Mouse (Mus musculus) ovary, postnatal 36 days (tissue): ENCODE measurements around the gene Inip.
A peak's percentile ranks its signal among the peaks of the same experiment; 100 is the strongest.

Experiments
- DNase-seq: peaks from one replicate; pipeline ENCODE4 v3.0.0; 2022; ENCODE audit warnings: low spot score, mixed read lengths

The Inip gene

GRCm38 (mm10) chr4:59772171-59772879 lies 29.1 kb downstream of the Inip start:
- DNase-seq, result no peak

DNA sequence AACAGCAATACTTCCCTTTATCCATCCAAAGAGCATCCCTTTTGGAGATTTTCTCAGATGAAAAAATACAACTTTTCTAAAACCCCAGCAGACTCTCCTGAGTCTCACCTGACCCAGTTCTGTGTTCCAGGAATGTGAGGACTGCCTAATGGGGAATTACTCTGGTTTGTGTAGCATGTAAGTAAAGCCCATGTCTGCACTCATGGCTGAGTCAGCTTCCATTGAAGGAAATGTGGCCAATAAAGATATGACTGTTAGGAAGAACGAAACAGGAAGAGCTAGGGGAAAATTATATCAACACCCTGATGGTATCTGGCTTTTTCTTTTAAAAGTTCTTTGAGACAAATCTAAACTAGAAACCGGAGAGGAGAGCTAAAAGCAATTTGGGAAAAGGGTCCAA lies 33.7 kb downstream of the Inip start:
- no peak for DNase-seq

GRCm38 (mm10) chr4:59765385-59766005 lies 35.9 kb downstream of the Inip start:
- no peak for DNase-seq

DNA sequence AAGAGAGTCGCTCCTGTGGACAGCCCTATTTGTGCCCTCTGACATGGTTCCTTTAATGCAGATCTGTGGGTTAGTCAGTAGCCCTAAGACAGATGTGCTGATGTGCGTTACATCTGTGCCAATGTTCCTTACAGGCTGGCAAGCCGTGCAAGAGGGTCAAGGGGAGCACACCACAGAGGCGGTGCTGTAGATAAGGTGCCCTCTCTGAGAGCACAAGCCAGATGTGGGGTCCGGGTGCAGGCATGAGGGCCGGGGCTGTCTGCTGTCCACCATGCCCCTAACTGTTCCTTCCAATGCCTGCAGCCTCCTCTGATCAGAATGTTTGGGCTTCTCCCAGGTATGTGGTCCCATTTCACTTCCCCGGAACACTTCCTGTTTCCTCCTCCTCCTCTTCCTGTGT lies 36.4 kb downstream of the Inip start:
- no peak for DNase-seq

- DNase-seq, result no peak
These were observed 40.0 kb downstream of the Inip start for GRCm38 (mm10) chr4:59761365-59761729.

DNA sequence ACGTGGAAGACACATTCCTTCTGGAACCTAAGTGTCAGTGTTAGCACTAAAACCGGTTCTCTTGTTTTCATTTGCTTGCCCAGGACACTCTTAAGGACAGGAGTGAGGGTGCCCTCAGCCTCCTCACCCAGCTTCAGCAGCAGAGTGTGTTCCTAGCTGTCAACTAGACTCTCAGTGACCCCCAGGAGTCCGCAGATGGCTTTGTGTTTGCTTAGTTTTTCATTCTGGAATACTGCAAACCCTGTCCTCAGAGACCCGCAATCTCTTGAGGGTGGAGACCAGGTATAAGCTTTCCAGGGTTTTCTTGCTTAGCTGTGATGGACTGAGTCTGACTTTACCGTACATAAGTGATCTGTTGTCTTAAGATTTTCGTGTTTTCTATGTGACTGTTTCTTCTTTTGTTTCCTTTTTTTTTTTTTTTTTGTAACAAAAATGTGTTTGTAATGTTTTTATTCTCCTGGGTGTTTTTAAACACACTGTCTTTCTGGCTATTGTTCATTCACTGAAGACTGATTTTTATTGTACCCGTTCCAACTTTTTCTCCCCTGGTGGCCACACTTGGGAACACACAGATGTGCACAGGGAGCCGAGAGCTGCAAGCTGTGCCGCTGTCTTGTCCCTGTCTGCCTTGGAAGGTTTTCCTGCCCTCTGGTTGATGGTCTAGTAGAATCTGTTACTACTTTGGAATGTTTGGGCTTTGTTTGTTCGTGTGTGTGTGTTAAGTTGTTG lies 40.6 kb downstream of the Inip start:
- DNase-seq, result peak; percentile 34

DNA sequence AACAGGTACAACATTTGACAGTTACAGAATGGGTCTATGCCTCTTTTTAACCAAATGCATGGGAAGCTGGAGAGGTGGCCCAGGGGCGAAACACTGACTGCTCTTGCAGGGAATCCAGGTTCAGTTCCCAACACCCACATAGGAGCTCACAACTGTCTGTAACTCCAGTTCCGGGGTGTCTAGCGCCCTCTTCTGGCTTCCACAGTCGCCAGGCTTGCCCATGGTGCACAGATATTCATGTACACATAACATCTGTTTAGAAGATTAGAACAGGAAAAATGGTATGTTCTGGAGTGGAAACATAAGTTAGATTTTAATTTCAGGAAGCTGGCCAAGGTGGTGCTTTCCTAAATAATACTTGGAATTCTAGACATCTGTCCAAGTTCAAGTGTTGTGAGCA lies 41.4 kb downstream of the Inip start:
- no peak for DNase-seq

DNA sequence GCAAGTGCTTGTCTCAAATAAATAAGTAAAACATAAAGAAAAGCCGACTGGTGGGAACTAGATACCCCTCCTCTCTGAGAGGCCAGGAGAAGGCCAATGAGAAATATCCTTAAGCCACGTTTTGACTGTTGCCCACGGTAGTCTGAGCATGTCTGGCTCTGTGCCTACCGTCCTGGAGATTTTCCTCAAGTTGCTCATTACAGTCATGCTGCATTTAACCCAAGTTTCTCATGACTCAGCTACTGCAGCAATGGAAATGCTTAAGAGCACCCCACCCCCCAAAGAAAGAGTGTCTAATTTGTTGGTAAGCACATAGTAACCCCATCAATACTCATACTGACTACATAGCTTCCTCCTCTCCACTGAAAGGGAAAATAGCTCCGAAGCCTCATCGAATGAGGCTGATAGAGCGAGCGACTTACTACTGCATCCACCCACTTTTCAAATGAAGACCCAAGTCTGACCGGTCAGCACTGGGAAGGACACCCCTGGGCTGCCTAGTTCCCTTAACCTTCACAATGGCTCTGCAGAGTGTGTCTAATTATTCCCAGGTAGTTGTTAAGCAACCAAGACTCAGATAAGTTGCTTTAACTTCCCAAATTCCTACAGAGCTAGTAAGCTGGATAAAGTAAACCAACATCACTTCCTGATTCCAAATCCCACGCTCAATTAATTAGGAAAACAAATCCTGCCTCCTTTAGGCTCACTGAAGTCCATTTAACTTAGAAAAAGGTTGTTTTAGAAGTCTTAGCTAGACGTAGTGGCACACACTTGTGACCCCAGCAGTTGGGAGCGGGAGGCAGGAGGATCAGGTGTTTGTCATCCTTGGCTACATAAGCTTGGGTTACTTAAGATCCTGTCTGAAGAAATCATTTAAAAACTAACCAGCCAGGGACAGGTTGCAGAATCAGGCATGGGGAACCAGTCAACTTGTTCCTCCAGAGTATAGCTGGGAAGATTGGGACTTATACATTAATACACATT lies 43.6 kb downstream of the Inip start:
- no peak for DNase-seq

DNA sequence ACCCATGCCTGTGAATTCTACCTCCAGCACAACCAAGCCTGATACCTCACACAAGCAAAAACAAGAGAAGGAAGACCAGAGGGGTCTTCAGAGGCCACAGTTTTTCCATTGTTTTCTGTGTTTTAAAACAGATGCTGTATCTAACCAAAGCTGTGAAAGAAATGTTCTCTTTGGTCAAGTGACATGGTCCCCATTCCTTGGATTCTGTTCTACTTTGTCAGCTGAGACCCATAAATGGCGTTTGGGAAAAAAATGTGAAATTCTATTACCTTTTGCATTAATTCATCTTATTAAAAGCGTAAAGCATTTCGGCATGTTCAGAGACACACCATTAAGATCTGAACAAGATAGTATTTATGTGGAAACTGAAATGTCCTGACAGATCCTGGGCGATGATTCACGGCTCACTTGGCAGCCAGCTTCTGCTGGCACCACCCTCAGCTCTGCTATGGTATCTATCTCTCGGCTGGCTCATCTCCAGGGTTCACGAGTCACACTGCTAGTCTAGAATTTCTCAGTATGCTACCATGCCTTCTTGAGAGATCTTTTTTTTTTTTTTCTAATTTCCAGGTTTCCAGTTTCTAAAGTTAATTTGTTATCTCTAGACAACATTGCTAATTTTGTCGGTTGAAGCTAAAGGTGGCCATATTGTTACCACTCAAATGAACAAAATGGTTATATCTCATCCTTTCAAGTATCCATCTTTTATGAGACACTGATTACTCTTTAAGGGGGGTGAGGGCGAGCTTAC lies 44.9 kb downstream of the Inip start:
- peak; percentile 49 for DNase-seq

- DNase-seq, result no peak
These were observed 47.8 kb downstream of the Inip start for GRCm38 (mm10) chr4:59753491-59754140.

DNA sequence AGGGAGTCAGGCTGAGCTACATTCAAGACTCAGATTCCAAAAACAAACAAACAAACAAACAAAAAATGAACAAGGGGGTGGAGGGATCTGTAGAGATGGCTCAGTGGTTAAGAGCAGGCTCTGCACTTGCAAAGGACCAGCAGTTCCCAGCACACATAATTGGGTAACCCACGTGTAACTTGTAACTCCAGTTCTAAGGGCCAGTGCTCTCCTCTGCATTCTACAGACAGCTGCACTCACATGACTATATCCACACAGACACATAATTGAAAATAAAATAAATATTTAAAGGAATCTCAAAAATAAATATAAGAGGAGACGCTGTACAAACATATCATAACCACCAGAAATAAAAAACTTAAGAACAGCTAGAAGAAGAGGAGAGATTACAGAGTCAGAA lies 61.5 kb downstream of the Inip start:
- DNase-seq, result no peak

- no peak for DNase-seq
These were observed 62.1 kb downstream of the Inip start for GRCm38 (mm10) chr4:59739321-59739720.

GRCm38 (mm10) chr4:59731544-59731943 lies 69.8 kb downstream of the Inip start:
- no peak for DNase-seq

DNA sequence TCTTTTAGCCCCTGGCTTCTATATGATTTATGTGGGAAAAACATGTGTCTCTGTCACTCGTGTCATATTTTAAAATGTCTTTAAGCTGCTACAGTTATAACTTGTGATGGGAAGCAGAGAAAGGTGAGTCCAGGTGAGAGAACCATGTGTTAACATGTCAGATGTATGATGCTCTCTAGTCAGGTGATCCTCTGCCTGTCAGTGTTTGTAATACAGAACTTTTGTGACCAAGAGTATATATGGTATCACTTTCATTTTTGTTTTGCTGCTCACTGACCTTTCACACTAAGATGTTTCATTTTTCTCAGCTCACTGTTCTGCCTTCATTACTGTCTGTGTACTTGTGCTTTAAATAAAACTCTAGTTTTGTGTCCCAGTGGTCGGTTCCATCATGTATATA lies 72.5 kb downstream of the Inip start:
- no peak for DNase-seq

GRCm38 (mm10) chr4:59727878-59728261 lies 73.5 kb downstream of the Inip start:
- DNase-seq, result no peak

- DNase-seq, result no peak
These were observed 74.1 kb downstream of the Inip start for GRCm38 (mm10) chr4:59727187-59727877.

DNA sequence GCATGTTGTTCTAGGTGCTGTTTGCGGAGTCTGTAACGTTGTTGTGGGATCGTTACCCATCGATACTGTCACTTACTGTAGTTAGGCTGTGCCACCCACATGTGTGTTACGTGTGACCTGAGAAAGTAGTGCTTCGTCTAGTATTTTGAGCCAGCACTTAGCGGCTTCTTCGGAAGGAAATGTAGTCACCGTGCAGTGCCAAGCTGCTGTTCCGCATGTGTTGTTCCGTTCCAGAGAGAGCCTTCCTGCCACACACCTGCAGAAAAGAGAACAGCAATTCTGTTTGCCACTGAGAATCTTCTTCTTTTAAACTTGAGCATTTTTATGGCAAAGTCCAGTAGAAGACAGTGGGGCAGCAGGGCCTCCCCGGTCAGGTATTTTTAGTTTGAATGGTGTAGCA lies 74.9 kb downstream of the Inip start:
- no peak for DNase-seq

DNA sequence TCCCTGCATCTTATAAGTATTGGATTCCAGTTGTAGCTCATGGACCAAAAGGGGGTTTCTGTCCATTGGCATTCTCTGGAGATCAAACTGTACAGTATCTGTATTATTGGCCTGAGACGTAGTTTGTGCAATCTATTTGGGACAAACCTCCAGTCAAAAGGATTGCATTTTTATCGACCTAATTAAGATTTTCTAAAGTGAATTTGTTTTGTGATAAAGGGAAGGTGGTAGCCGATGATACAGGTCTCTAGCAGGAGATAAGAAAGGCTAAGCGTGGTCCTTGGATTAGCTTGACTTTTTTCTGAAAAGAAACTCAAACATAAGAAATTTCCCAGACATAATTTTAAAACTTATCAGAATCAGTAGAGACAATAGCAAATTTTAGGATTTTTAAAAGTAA lies 75.8 kb downstream of the Inip start:
- no peak for DNase-seq

GRCm38 (mm10) chr4:59721811-59722210 lies 79.6 kb downstream of the Inip start:
- no peak for DNase-seq
